Mouse (Mus musculus) mouse embryonic stem cell (cell line): ENCODE data around the gene Gm10073.
"Not testable (repeated sequence)": the region's sequence is repeated elsewhere in the genome, so short reads cannot be mapped to it uniquely, and the experiment has no call there.

ENCODE experiments used
- in situ Hi-C, 2 experiments: fragments of 300-500 bp; cut with MboI; formaldehyde crosslinking; loops; 1 replicate in 1 of 2; 3 replicates in 1 of 2; pipeline ENCODE4 v1.14.3; 2019 to 2020; ENCODE audit warnings: low sequenced_read_pairs in 2 of 2, low pct_unique_long_range_greater_than_20kb in 1 of 2, mixed read lengths in 1 of 2; ENCODE audit not compliant: unreplicated experiment in 1 of 2

The Gm10073 gene

DNA sequence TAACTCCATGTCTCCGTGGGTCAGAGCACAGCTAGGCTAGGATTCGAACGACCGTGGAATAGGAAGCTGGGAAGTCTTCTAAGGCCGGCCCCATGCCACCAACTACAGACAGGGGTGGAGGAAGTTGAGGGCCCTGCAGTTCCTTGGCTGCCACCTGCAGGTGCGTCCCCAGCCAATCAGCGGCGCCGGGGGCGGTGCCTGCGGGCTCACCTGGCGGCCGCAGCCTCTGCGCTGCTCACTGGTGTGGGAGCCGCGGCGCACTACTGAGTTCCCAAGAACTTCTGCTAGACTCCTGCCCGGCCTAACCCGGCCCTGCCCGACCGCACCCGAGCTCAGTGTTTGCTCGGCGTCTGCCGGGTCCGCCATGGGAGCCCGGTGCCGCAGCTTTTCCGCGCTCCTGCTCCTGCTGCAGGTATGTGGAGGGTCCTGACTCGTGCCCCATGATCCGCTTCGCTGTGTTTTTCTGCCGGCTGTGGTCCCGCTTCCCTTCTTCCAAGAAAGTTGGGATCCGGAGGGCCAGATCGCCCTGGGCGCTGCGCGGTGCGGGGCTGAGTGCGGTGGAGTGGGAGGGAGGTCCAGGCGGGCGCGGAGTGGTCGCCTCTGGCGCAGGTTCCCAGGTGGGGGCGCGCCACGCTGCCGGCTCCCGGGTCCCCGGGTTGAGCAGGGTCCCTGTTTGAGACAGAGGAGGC is 30.0 kb upstream of the Gm10073 start, which contains the start of gene Cdh1:
Cdh1 (plus strand) TSS at position 221 of the 689 bp plus-strand sequence.
- in situ Hi-C loops = no loop called here

DNA sequence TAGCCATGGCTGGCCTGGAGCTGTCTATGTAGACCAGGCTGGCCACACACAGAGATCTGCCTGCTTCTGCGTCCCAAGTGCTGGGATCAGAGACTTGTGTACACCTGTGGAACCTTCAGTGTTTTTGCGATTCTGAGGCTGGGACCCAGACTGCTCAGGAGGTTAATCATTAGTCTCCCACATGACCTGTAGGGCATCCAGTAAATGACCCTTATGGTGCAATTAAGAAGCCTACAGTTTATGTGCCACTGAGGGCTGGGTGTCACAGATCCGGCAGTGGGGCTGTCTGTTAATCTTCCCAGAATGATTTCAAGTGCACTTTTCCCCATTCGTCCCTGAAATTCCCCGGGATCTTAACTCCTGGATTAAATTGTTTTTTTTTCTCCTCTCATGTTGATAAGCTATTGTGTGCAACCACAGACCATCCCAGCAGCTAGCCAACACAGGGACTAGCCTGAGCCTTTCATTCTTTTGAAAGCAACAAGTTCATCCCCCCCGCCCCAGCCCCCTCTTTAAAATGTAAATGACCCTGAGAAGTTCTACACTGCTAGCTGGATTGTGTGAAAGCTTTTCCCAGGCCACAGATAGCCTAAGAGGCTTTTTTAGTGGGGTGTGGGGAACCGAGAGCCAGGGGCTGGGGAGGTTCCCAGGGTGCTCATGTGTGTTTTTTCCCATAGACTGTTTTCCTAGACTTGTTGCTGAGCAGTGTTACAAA is 26.2 kb upstream of the Gm10073 start:
- in situ Hi-C loops = no loop called here

DNA sequence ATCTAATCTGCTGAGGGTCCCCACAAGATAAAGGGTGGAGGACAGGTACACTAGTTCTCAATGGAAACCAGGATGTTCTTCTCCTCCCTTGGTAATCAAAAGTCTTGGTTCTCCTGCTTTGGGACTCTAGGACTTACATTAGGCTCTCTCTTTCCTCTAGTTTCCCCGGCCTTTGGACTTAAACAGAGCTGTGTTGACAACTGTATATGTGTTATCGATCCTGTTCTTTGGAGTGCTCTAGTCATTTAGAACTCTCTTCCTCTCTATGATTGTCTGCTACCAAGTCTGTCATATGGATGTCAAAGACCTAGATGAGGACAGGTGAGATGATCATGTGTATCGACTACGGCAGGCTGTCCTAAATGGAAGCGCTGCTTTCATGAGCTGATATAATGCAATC is 23.8 kb upstream of the Gm10073 start:
- in situ Hi-C loops = no loop called here

- in situ Hi-C loops = not testable (repeated sequence)
These were observed 22.4 kb upstream of the Gm10073 start for GRCm38 (mm10) chr8:106595623-106596022.

- in situ Hi-C loops = no loop called here
These were observed 19.2 kb upstream of the Gm10073 start for GRCm38 (mm10) chr8:106592458-106592857.

GRCm38 (mm10) chr8:106588443-106589431 is 15.5 kb upstream of the Gm10073 start:
- in situ Hi-C loops = no loop called here

GRCm38 (mm10) chr8:106586896-106587295 is 13.6 kb upstream of the Gm10073 start:
- in situ Hi-C loops = no loop called here

DNA sequence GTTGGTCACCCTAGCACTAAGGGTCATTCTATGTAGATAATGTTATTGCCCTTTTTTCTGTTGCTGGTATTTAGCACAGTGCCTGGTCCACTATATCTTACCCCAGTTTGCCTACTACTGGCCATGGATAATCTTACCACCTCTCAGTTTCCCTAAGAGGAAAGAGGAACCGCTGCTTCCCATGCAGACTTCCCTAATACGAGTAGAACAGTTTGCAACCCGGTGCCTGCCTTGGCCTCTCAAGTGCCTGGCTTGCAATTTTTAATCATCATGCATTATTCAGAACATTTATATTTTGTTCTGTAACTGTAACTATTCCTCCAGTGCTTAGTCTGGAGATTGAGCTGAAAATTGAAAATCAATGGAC is 12.4 kb upstream of the Gm10073 start:
- in situ Hi-C loops = no loop called here

- in situ Hi-C loops = no loop called here
These were observed 11.8 kb upstream of the Gm10073 start for GRCm38 (mm10) chr8:106584942-106585670.

GRCm38 (mm10) chr8:106581344-106582088 is 8.3 kb upstream of the Gm10073 start:
- in situ Hi-C loops = no loop called here

GRCm38 (mm10) chr8:106579510-106579909 is 6.2 kb upstream of the Gm10073 start:
- in situ Hi-C loops = no loop called here

DNA sequence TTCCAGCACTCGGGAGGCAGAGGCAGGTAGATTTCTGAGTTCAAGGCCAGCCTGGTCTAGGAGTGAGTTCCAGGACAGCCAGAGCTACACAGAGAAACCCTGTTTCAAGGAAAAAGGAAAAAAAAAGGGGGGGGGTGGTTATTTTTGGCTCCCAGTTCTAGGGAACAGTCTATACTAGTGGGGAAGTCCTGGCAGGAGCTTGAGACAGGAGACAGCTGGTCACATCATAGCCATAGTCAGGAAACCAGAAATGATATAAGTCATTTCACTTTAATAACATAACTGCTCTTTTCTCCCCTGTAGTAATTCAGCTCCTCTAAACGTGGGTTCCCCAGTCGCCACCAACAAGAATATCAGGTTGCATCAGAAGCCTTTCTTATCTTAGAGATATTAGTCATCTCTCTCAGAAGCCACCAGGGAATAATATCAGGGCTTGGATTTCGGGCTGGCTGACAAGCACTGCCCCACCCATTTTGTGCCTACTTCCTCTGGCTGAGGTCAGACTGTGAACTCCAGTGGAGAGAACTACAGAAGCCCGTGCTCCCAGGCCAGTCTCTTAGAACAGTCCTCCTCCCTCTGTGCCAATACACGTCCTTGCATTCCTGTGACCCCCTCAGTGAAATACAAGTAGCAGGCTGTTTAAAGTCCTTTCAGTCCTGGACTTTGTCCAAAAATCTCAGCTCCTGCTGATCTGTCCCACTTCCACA is 3.7 kb upstream of the Gm10073 start:
- in situ Hi-C loops = no loop called here

- in situ Hi-C loops = loop anchor here in 1 of 2 experiments (25.0 kb wide), 1 partner anchor 288 kb away; the partner anchor contains the start of gene Has3
These were observed 1.0 kb upstream of the Gm10073 start for GRCm38 (mm10) chr8:106574283-106574682.

- in situ Hi-C loops = loop anchor here in 1 of 2 experiments (25.0 kb wide), 1 partner anchor 290 kb away; the partner anchor contains the start of gene Has3
These were observed 1.1 kb downstream of the Gm10073 start for GRCm38 (mm10) chr8:106572175-106572574.

GRCm38 (mm10) chr8:106571551-106572172 is 1.6 kb downstream of the Gm10073 start:
- in situ Hi-C loops = loop anchor here in 1 of 2 experiments (25.0 kb wide), 1 partner anchor 291 kb away; the partner anchor contains the start of gene Has3

GRCm38 (mm10) chr8:106570386-106570785 is 2.9 kb downstream of the Gm10073 start:
- in situ Hi-C loops = loop anchor here in 1 of 2 experiments (25.0 kb wide), 1 partner anchor 292 kb away; the partner anchor contains the start of gene Has3
